Mouse (Mus musculus): ENCODE results near the gene Tmem189. TPM values are rescaled to one million over a fixed set of nuclear protein-coding genes. Genes with fewer than 3 reads are reported as not detected.

Tmem189 gene
- polyA plus RNA-seq, 1 experiment from 2014 or later, result 64.6 TPM

DNA sequence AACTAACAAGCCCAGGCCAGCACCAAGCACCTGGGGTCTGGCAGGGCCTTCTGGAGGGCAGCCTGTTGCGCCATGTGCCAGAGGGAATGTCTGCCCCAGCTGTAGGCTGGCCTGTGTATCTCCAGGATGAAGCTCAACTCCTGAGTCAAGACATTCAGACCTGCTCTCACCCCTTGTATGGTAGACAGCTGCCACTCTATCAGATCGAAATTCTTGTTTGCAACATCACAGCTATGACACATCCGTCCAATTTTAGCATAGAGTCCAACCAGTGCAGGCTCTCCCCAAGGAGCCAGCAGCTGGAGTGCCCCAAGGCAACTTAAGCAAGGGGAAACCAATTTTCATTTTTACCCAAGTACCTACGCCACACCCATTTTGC lies 82.9 kb downstream of the Tmem189 start:
- ATAC-seq (replicated peaks; ENCODE audit: low FRiP score, low read depth), result no peak
- Histone ChIP-seq H3K27ac (no peak overlapping the region), H3K4me1 (replicated peaks; ENCODE audit: insufficient read depth, low read length) (no peaks in the 10 kb centered on the region), H3K36me3 (ENCODE audit: insufficient read depth, low read length) (peaks cover 18% of the 10 kb centered on the region), H3K4me2 (ENCODE audit: low read length) (no peak overlapping the region), H3K9me3 (replicated peaks; ENCODE audit: low read length) (no peaks in the 10 kb centered on the region), H3K27me3 (ENCODE audit: insufficient read depth, low read length) (no peaks in the 10 kb centered on the region), H3K4me3 (replicated peaks; ENCODE audit: low read depth, low read length) (no peak overlapping the region), H3K9ac (ENCODE audit: low read depth, low read length) (no peak overlapping the region)
- no peak for TF ChIP-seq CTCF (IDR thresholded peaks at IDR 0.05; ENCODE audit: low read depth)
- 93% methylated on average over 4 of the region's 4 CpGs for WGBS
- DNase-seq (ENCODE audit: low spot score), result no peak

DNA sequence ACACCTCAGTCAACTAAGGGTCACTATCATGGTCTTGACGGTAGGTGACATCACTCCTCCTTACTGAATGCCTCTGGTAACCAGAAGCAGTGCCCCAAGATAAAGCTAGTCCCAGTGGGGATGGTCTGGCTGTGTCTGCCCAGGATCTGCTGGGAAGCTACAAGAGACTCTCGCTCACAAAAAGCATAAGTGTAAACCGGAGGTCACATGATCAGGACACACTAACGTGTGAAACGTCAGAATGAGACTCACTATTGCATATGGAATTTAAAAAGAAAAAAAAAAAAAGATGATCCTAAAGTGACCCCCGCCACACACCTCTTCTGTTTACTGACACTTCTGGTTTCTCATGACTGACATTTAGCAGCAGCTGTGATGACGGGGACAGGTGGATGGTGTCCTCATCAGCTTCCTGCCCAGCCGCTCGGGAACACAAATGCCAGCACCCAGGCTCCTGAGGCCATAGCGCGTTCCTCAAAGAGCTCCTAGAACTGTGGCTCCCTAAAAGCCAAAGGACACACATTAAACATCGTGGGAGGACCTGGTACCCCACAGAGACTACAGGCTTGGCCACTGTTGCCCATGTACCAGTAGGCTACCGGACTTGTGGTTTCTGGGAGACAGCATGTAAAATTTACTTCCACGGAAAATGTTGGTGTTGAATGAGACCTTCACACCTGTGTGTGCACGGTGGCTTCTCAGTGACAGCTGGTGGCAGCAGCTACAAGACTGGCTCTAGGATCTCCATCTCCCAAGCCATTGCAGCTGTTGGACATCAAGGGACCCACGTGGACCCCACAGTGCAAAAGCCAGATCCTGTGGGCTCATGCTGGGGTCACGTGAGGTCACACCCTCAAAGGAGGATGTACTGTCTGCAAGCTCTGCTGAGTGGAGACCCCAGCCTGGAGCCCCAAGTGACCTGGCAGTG lies 83.5 kb downstream of the Tmem189 start:
- Histone ChIP-seq H3K4me1 (replicated peaks; ENCODE audit: insufficient read depth, low read length) (no peaks in the 10 kb centered on the region), H3K36me3 (ENCODE audit: insufficient read depth, low read length) (peaks cover 18% of the 10 kb centered on the region), H3K4me2 (ENCODE audit: low read length) (no peak overlapping the region), H3K27ac (no peak overlapping the region), H3K27me3 (ENCODE audit: insufficient read depth, low read length) (no peaks in the 10 kb centered on the region), H3K4me3 (replicated peaks; ENCODE audit: low read depth, low read length) (no peak overlapping the region), H3K9ac (ENCODE audit: low read depth, low read length) (no peak overlapping the region), H3K9me3 (replicated peaks; ENCODE audit: low read length) (no peaks in the 10 kb centered on the region)
- DNase-seq (ENCODE audit: low spot score) (no peak), ATAC-seq (replicated peaks; ENCODE audit: low FRiP score, low read depth) (no peak)
- WGBS, result 69% methylated on average over 17 of the region's 17 CpGs
- TF ChIP-seq CTCF (IDR thresholded peaks at IDR 0.05; ENCODE audit: low read depth), result no peak

DNA sequence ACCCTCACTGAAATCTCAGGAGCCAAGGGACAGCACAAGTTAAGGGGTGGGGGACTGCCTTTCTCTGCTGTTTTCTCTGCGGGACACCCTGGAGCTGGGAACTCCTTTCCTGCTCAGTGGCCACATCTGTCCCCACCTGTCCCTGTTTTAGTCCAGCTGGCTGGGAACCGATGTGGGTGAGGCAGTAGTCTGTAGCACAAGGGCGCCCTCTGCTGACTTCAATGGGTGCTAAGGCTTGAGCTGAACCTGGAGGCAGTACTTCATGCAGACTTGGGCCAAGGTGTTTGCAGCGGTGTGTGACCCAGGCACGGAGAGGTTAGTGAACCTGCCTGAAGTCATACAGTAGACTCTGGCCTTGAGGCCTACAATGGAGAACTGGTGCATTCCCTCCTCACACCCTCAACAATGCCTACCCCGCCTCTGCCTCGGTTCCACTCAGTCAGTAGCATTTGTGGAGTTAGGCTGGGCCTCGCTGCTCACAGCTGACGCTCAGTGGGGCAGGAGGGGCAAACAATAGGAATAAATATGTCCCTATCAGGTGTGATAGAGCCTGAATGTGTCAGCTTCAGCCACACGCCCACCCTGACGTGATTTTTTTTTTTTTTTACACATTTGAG lies 84.3 kb downstream of the Tmem189 start:
- no peak overlapping the region for H3K27ac ChIP-seq
- WGBS, result 26% methylated on average over 11 of the region's 11 CpGs
- no peaks in the 10 kb centered on the region for H3K9me3 ChIP-seq (replicated peaks; ENCODE audit: low read length)
- H3K27me3 ChIP-seq (ENCODE audit: insufficient read depth, low read length), result no peaks in the 10 kb centered on the region
- ATAC-seq (replicated peaks; ENCODE audit: low FRiP score, low read depth) (peak; percentile 37; the same call in 1 of the 2 replicates), DNase-seq (ENCODE audit: low spot score) (peak; percentile 94)
- H3K4me2 ChIP-seq (ENCODE audit: low read length), result no peak overlapping the region
- peaks cover 3% of the 10 kb centered on the region; the same call in 1 of the 2 replicates for H3K4me1 ChIP-seq (replicated peaks; ENCODE audit: insufficient read depth, low read length)
- H3K4me3 ChIP-seq (replicated peaks; ENCODE audit: low read depth, low read length), result no peak overlapping the region
- peak; percentile 98 for TF ChIP-seq CTCF (IDR thresholded peaks at IDR 0.05; ENCODE audit: low read depth)
- H3K36me3 ChIP-seq (ENCODE audit: insufficient read depth, low read length), result peaks cover 16% of the 10 kb centered on the region
- no peak overlapping the region for H3K9ac ChIP-seq (ENCODE audit: low read depth, low read length)

DNA sequence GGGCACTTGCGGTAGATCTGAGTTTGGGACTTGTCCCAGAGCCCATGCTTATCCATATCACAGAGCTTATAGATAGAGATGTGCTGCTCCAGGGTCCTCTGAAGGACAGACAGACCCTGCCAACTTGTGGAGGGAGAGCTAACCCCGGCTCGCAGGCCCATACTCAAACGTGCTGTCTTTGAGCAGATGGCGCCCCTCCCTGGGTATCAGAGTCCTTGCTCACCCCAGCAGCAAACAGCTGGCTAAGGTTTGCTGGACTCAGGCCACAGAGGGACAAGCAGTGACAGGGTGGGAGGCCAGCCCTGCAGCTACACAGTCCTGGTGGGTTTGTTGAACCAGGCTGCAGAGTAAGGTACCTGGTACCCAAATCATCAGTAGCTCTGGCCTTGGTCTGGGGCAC lies 86.6 kb downstream of the Tmem189 start:
- peak; percentile 54 for TF ChIP-seq CTCF (IDR thresholded peaks at IDR 0.05; ENCODE audit: low read depth)

DNA sequence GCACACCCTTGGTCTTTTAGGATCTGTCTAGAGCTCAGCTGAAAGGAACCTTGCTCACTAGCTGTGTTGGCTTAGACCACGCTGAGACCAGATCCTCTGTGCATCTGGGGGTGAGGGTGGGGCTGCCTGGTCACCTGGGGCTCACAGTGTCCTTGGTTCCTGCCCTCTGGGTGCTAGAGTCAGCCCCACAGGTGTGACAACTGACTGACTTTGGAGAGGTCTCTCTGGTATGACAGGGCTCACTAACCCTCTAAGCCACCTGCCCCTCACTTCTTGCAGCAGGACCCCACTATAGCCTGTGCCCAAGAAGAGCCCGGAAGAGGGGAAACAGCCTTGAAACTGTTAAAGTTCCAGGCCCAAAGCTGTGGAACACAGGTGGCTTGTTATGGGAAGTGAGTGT lies 87.3 kb downstream of the Tmem189 start:
- 87% methylated on average over 2 of the region's 2 CpGs for WGBS
- Histone ChIP-seq H3K9ac (ENCODE audit: low read depth, low read length) (no peak overlapping the region), H3K27me3 (ENCODE audit: insufficient read depth, low read length) (no peaks in the 10 kb centered on the region), H3K4me3 (replicated peaks; ENCODE audit: low read depth, low read length) (no peak overlapping the region), H3K4me1 (replicated peaks; ENCODE audit: insufficient read depth, low read length) (peaks cover 11% of the 10 kb centered on the region), H3K36me3 (ENCODE audit: insufficient read depth, low read length) (peaks cover 3% of the 10 kb centered on the region; the same call in 1 of the 2 replicates), H3K4me2 (ENCODE audit: low read length) (no peak overlapping the region), H3K27ac (no peak overlapping the region), H3K9me3 (replicated peaks; ENCODE audit: low read length) (no peaks in the 10 kb centered on the region)
- no peak for DNase-seq (ENCODE audit: low spot score)
- ATAC-seq (replicated peaks; ENCODE audit: low FRiP score, low read depth), result no peak
- TF ChIP-seq CTCF (IDR thresholded peaks at IDR 0.05; ENCODE audit: low read depth), result no peak

More for the DNA sequence above, 86.6 kb downstream of the Tmem189 start:
- Histone ChIP-seq H3K4me2 (ENCODE audit: low read length) (no peak overlapping the region), H3K27me3 (ENCODE audit: insufficient read depth, low read length) (no peaks in the 10 kb centered on the region), H3K9me3 (replicated peaks; ENCODE audit: low read length) (no peaks in the 10 kb centered on the region), H3K4me3 (replicated peaks; ENCODE audit: low read depth, low read length) (no peak overlapping the region), H3K36me3 (ENCODE audit: insufficient read depth, low read length) (peaks cover 3% of the 10 kb centered on the region; the same call in 1 of the 2 replicates), H3K9ac (ENCODE audit: low read depth, low read length) (no peak overlapping the region), H3K27ac (no peak overlapping the region), H3K4me1 (replicated peaks; ENCODE audit: insufficient read depth, low read length) (peaks cover 7% of the 10 kb centered on the region; the same call in 1 of the 2 replicates)
- no peak for ATAC-seq (replicated peaks; ENCODE audit: low FRiP score, low read depth)
- peak; percentile 65 for DNase-seq (ENCODE audit: low spot score)
- WGBS, result 42% methylated on average over 5 of the region's 5 CpGs

DNA sequence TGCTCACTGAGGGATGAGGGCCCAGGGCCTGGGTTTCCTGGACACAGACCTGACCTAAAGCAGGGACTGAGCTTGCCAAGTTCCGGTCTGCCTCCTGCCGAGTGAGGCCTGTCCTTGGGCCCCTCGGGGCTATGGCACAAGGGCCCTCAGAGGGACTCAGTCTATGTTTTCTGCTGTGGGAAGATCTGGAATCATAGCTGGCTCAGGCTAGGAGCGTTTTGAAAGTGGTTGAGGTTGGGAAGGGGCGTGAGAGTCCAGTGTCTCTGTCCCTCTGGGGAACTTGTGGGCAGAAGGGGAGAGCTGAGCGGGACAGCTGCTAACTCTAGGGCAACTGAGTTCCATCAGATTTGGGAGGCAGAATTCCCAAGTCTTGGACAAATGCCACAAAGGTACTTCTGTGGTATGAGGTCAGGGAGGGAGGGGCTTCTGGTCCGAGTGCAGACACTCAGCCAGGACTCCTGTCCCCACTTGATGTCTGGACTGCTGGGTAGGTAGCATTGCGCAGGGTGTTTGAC lies 89.1 kb downstream of the Tmem189 start:
- 60% methylated on average over 8 of the region's 8 CpGs for WGBS
- Histone ChIP-seq H3K27me3 (ENCODE audit: insufficient read depth, low read length) (no peaks in the 10 kb centered on the region), H3K9ac (ENCODE audit: low read depth, low read length) (no peak overlapping the region), H3K36me3 (ENCODE audit: insufficient read depth, low read length) (no peaks in the 10 kb centered on the region), H3K4me1 (replicated peaks; ENCODE audit: insufficient read depth, low read length) (peaks cover 26% of the 10 kb centered on the region), H3K4me2 (ENCODE audit: low read length) (no peak overlapping the region), H3K4me3 (replicated peaks; ENCODE audit: low read depth, low read length) (no peak overlapping the region), H3K27ac (no peak overlapping the region), H3K9me3 (replicated peaks; ENCODE audit: low read length) (no peaks in the 10 kb centered on the region)
- no peak for TF ChIP-seq CTCF (IDR thresholded peaks at IDR 0.05; ENCODE audit: low read depth)
- DNase-seq (ENCODE audit: low spot score) (no peak), ATAC-seq (replicated peaks; ENCODE audit: low FRiP score, low read depth) (no peak)
